Mouse (Mus musculus) myocyte (in vitro differentiated cells): ENCODE measurements around the gene Adamtsl2. TPM values are rescaled to one million over a fixed set of nuclear protein-coding genes. Genes with fewer than 3 reads are reported as not detected.
A peak's percentile ranks its signal among the peaks of the same experiment; 100 is the strongest.

Experiments used
- H3K27me3 ChIP-seq: one replicate; pipeline ENCODE4 v1.6.1; 2011; ENCODE audit not compliant: control insufficient read depth, insufficient read depth, insufficient read length
- H3K36me3 ChIP-seq: one replicate; pipeline ENCODE4 v1.6.1; 2011; ENCODE audit not compliant: control insufficient read depth, insufficient read depth
- H3K4me2 ChIP-seq: one replicate; pipeline ENCODE4 v1.6.1; 2011; ENCODE audit warnings: low read depth, control low read depth
- H3K4me3 ChIP-seq: one replicate; pipeline ENCODE4 v1.5.1; 2011; ENCODE audit warnings: mild to moderate bottlenecking, control low read depth, moderate library complexity
- H3K79me2 ChIP-seq: one replicate; pipeline ENCODE4 v1.6.1; 2011; ENCODE audit not compliant: control insufficient read depth, insufficient read depth
- H3ac ChIP-seq: one replicate; pipeline ENCODE4 v1.6.1; 2011; ENCODE audit not compliant: control insufficient read depth, insufficient read length
- CEBPB ChIP-seq: IDR thresholded peaks from 2 replicates; pipeline ENCODE4 v1.6.1; 2011; ENCODE audit warnings: mild to moderate bottlenecking, moderate library complexity; ENCODE audit not compliant: poor library complexity, insufficient read depth, severe bottlenecking
- E2F4 ChIP-seq: IDR thresholded peaks from one replicate; pipeline ENCODE4 v1.6.1; 2011; ENCODE audit warnings: mild to moderate bottlenecking, control low read depth, moderate library complexity; ENCODE audit not compliant: insufficient read depth
- MAX ChIP-seq: IDR thresholded peaks from one replicate; pipeline ENCODE4 v1.6.1; 2011; ENCODE audit warnings: low read depth, mild to moderate bottlenecking, control low read depth
- MYOD1 ChIP-seq, 3 experiments: IDR thresholded peaks; one replicate each; pipeline ENCODE4 v1.6.1; 2011; ENCODE audit warnings: control low read depth in 2 of 3, low read depth in 2 of 3, mild to moderate bottlenecking in 2 of 3, moderate library complexity in 1 of 3; ENCODE audit not compliant: insufficient read length in 2 of 3, control insufficient read depth in 1 of 3
- MYOG ChIP-seq, 3 experiments: IDR thresholded peaks; one replicate each; pipeline ENCODE4 v1.6.1; 2011; ENCODE audit warnings: control low read depth in 2 of 3, low read depth in 2 of 3, mild to moderate bottlenecking in 2 of 3; ENCODE audit not compliant: insufficient read length in 2 of 3, control insufficient read depth in 1 of 3, insufficient read depth in 1 of 3
- POLR2A ChIP-seq: IDR thresholded peaks from one replicate; pipeline ENCODE4 v1.6.1; 2011; ENCODE audit warnings: low read depth, mild to moderate bottlenecking, control low read depth, moderate library complexity; ENCODE audit not compliant: insufficient read length
- POLR2AphosphoS2 ChIP-seq: IDR thresholded peaks from one replicate; pipeline ENCODE4 v1.6.1; 2011; ENCODE audit warnings: low read depth, control low read depth; ENCODE audit not compliant: insufficient read length
- REST ChIP-seq: IDR thresholded peaks from one replicate; pipeline ENCODE4 v1.6.1; 2011; ENCODE audit warnings: mild to moderate bottlenecking, control low read depth, moderate library complexity; ENCODE audit not compliant: insufficient read depth, insufficient read length
- SRF ChIP-seq: IDR thresholded peaks from one replicate; pipeline ENCODE4 v1.6.1; 2011; ENCODE audit warnings: low read depth; ENCODE audit not compliant: control insufficient read depth, insufficient read length
- TCF12 ChIP-seq: IDR thresholded peaks from one replicate; pipeline ENCODE4 v1.6.1; 2011; ENCODE audit warnings: mild to moderate bottlenecking, control low read depth; ENCODE audit not compliant: poor library complexity, insufficient read depth, severe bottlenecking
- TCF3 ChIP-seq: IDR thresholded peaks from one replicate; pipeline ENCODE4 v1.6.1; 2011; ENCODE audit warnings: low read depth, control low read depth; ENCODE audit not compliant: insufficient read length
- USF1 ChIP-seq: IDR thresholded peaks from one replicate; pipeline ENCODE4 v1.6.1; 2011; ENCODE audit warnings: low read depth, mild to moderate bottlenecking, control low read depth, moderate library complexity
- polyA plus RNA-seq: library from polyadenylated mRNA; unstranded; fragments of >200 nt; fragmentation: generic; extraction: Trizol; gene quantifications from one replicate; pipeline ENCODE4 v1.2.1, GENCODE M21; 2012; ENCODE audit warnings: missing spikeins

The Adamtsl2 gene
- polyA plus RNA-seq, 1 experiment = 17.6 TPM

GRCm38 (mm10) chr2:27095178-27095577, 16.0 kb downstream of the Adamtsl2 start:
- H3K4me2 ChIP-seq = no peak overlapping the region
- TF ChIP-seq USF1 (no peak), TCF12 (no peak), MYOD1 (IDR thresholded peaks at IDR 0.05; ENCODE audit: control insufficient read depth in 1 of 3, insufficient read length in 2 of 3, low read depth in 2 of 3) (peak in 2 of 3 experiments; percentile 75 to 93), MYOG (IDR thresholded peaks at IDR 0.05; ENCODE audit: control insufficient read depth in 1 of 3, insufficient read depth in 1 of 3, insufficient read length in 2 of 3, low read depth in 2 of 3) (peak in 1 of 3 experiments; percentile 73)
- no peaks in the 10 kb centered on the region for H3K27me3 ChIP-seq
- no peaks in the 10 kb centered on the region for H3K36me3 ChIP-seq
- H3ac ChIP-seq = no peak overlapping the region
- H3K4me3 ChIP-seq = no peak overlapping the region
- no peaks in the 10 kb centered on the region for H3K79me2 ChIP-seq

GRCm38 (mm10) chr2:27096341-27096981, 17.3 kb downstream of the Adamtsl2 start:
- Histone ChIP-seq H3K4me3 (peak overlapping the region; percentile 3), H3ac (no peak overlapping the region), H3K36me3 (no peaks in the 10 kb centered on the region), H3K79me2 (no peaks in the 10 kb centered on the region), H3K27me3 (no peaks in the 10 kb centered on the region), H3K4me2 (peak overlapping the region; percentile 79)
- TF ChIP-seq TCF3 (no peak), MAX (no peak), REST (no peak), POLR2AphosphoS2 (no peak), MYOG (IDR thresholded peaks at IDR 0.05; ENCODE audit: control insufficient read depth in 1 of 3, insufficient read depth in 1 of 3, insufficient read length in 2 of 3, low read depth in 2 of 3) (no peak), SRF (no peak)

GRCm38 (mm10) chr2:27097241-27097656, 18.1 kb downstream of the Adamtsl2 start:
- H3K4me2 ChIP-seq = peak overlapping the region; percentile 79
- H3ac ChIP-seq = no peak overlapping the region

GRCm38 (mm10) chr2:27097776-27098175, 18.6 kb downstream of the Adamtsl2 start:
- no peak for TF ChIP-seq USF1
- no peak for TF ChIP-seq E2F4
- TF ChIP-seq SRF = no peak
- TF ChIP-seq MAX = no peak
- TF ChIP-seq REST = no peak
- no peak for TF ChIP-seq TCF3
- no peak for TF ChIP-seq POLR2A
- no peak for TF ChIP-seq CEBPB
- no peak for TF ChIP-seq MYOD1 (IDR thresholded peaks at IDR 0.05; ENCODE audit: control insufficient read depth in 1 of 3, insufficient read length in 2 of 3, low read depth in 2 of 3)
- TF ChIP-seq MYOG (IDR thresholded peaks at IDR 0.05; ENCODE audit: control insufficient read depth in 1 of 3, insufficient read depth in 1 of 3, insufficient read length in 2 of 3, low read depth in 2 of 3) = no peak
- TF ChIP-seq TCF12 = no peak
- TF ChIP-seq POLR2AphosphoS2 = no peak
- Histone ChIP-seq H3K4me2 (peak overlapping the region; percentile 79), H3K27me3 (no peaks in the 10 kb centered on the region), H3K79me2 (no peaks in the 10 kb centered on the region), H3K4me3 (no peak overlapping the region), H3K36me3 (no peaks in the 10 kb centered on the region), H3ac (no peak overlapping the region)

More at GRCm38 (mm10) chr2:27097241-27097656, 18.1 kb downstream of the Adamtsl2 start:
- Histone ChIP-seq H3K27me3 (no peaks in the 10 kb centered on the region), H3K79me2 (no peaks in the 10 kb centered on the region), H3K4me3 (peak overlapping the region; percentile 3), H3K36me3 (no peaks in the 10 kb centered on the region)
- no peak for TF ChIP-seq POLR2AphosphoS2
- no peak for TF ChIP-seq USF1
- TF ChIP-seq MYOG (IDR thresholded peaks at IDR 0.05; ENCODE audit: control insufficient read depth in 1 of 3, insufficient read depth in 1 of 3, insufficient read length in 2 of 3, low read depth in 2 of 3) = no peak
- TF ChIP-seq MYOD1 (IDR thresholded peaks at IDR 0.05; ENCODE audit: control insufficient read depth in 1 of 3, insufficient read length in 2 of 3, low read depth in 2 of 3) = no peak
- no peak for TF ChIP-seq E2F4
- TF ChIP-seq POLR2A = no peak
- TF ChIP-seq CEBPB = no peak
- no peak for TF ChIP-seq REST
- no peak for TF ChIP-seq TCF3
- TF ChIP-seq SRF = no peak
- no peak for TF ChIP-seq MAX
- no peak for TF ChIP-seq TCF12

- no peaks in the 10 kb centered on the region for H3K79me2 ChIP-seq
- no peaks in the 10 kb centered on the region for H3K36me3 ChIP-seq
- no peak overlapping the region for H3K4me3 ChIP-seq
- H3K27me3 ChIP-seq = peaks cover 15% of the 10 kb centered on the region
- TF ChIP-seq REST (no peak), TCF12 (no peak), CEBPB (no peak), MYOD1 (IDR thresholded peaks at IDR 0.05; ENCODE audit: control insufficient read depth in 1 of 3, insufficient read length in 2 of 3, low read depth in 2 of 3) (no peak), MAX (no peak), E2F4 (no peak), SRF (no peak), USF1 (no peak), TCF3 (no peak), POLR2AphosphoS2 (no peak), POLR2A (no peak), MYOG (IDR thresholded peaks at IDR 0.05; ENCODE audit: control insufficient read depth in 1 of 3, insufficient read depth in 1 of 3, insufficient read length in 2 of 3, low read depth in 2 of 3) (no peak)
- H3K4me2 ChIP-seq = no peak overlapping the region
- no peak overlapping the region for H3ac ChIP-seq
Measured at GRCm38 (mm10) chr2:27103554-27103953, 24.4 kb downstream of the Adamtsl2 start.
